Mouse (Mus musculus) CH12.LX (cell line): ENCODE measurements around the gene Zfp616. TPM values are rescaled to one million over a fixed set of nuclear protein-coding genes. Genes with fewer than 3 reads are reported as not detected.

ENCODE experiments used
- DNase-seq: peaks from one replicate; pipeline ENCODE4 v3.0.0-alpha.2; 2013; ENCODE audit errors: extremely low read depth
- H3K27ac ChIP-seq: 2 replicates; pipeline ENCODE4 v1.5.1; 2012; ENCODE audit warnings: low read depth, mild to moderate bottlenecking, control low read depth, moderate library complexity; ENCODE audit not compliant: insufficient read depth
- H3K27me3 ChIP-seq: replicated peaks from 2 replicates; pipeline ENCODE3; 2012; ENCODE audit warnings: inconsistent platforms
- H3K36me3 ChIP-seq, 2 experiments: replicated peaks in 1 of 2; 2 replicates each; pipeline versions ENCODE3 to v1.6.1; 2012; ENCODE audit warnings: inconsistent platforms in 1 of 2, low read length in 1 of 2, mild to moderate bottlenecking in 1 of 2, mixed read lengths in 1 of 2, moderate library complexity in 1 of 2; ENCODE audit not compliant: control insufficient read depth in 1 of 2, insufficient read depth in 1 of 2
- H3K4me1 ChIP-seq, 2 experiments: 2 replicates each; pipeline ENCODE4 v1.6.1; 2012; ENCODE audit warnings: inconsistent platforms in 1 of 2, moderate library complexity in 1 of 2; ENCODE audit not compliant: insufficient read depth in 2 of 2, control insufficient read depth in 1 of 2
- H3K4me2 ChIP-seq: 2 replicates; pipeline ENCODE4 v1.6.1; 2012; ENCODE audit warnings: low read depth, mild to moderate bottlenecking, control low read depth; ENCODE audit not compliant: poor library complexity, insufficient read depth, severe bottlenecking
- H3K4me3 ChIP-seq, 3 experiments: fragments of 150-350 bp in 1 of 3; sonication (generic) in 1 of 3; replicated peaks in 1 of 3; 2 replicates each; pipeline versions ENCODE3 to v1.5.1; 2011 to 2012; ENCODE audit warnings: low read depth in 2 of 3, low read length in 2 of 3, mild to moderate bottlenecking in 2 of 3, moderate library complexity in 2 of 3, control low read depth in 1 of 3, improper control_type of control experiment in 1 of 3, inconsistent platforms in 1 of 3, mixed read lengths in 1 of 3; ENCODE audit not compliant: poor library complexity in 1 of 3
- H3K79me2 ChIP-seq: replicated peaks from 2 replicates; pipeline ENCODE4 v1.6.1; 2012; ENCODE audit warnings: mild to moderate bottlenecking, moderate library complexity; ENCODE audit not compliant: control insufficient read depth, poor library complexity, insufficient read depth, severe bottlenecking; ENCODE audit errors: extremely low read depth
- H3K9ac ChIP-seq: 2 replicates; pipeline ENCODE4 v1.6.1; 2012; ENCODE audit warnings: low read depth, mild to moderate bottlenecking, control low read depth, moderate library complexity; ENCODE audit not compliant: insufficient read depth
- H3K9me3 ChIP-seq: replicated peaks from 2 replicates; pipeline ENCODE3; 2012; ENCODE audit warnings: low read length, inconsistent platforms, mixed read lengths
- CHD1 ChIP-seq: IDR thresholded peaks from 2 replicates; pipeline ENCODE4 v1.6.1; 2012; ENCODE audit warnings: low read depth, low read length, improper control_type of control experiment, inconsistent platforms
- CTCF ChIP-seq, 2 experiments: IDR thresholded peaks in 1 of 2; conservative IDR thresholded peaks in 1 of 2; 2 replicates each; pipeline ENCODE4 v1.5.1; 2011 to 2012; ENCODE audit warnings: low read depth in 2 of 2, low read length in 2 of 2, improper control_type of control experiment in 1 of 2, inconsistent platforms in 1 of 2, mild to moderate bottlenecking in 1 of 2, moderate library complexity in 1 of 2
- E2F4 ChIP-seq: IDR thresholded peaks from 2 replicates; pipeline ENCODE4 v1.6.1; 2011; ENCODE audit warnings: low read depth, low read length, improper control_type of control experiment; ENCODE audit not compliant: insufficient replicate concordance
- GABPA ChIP-seq: IDR thresholded peaks from 2 replicates; pipeline ENCODE4 v1.6.1; 2012; ENCODE audit warnings: low read depth, low read length, improper control_type of control experiment, inconsistent platforms; ENCODE audit not compliant: insufficient replicate concordance
- HCFC1 ChIP-seq: IDR thresholded peaks from 2 replicates; pipeline ENCODE4 v1.6.1; 2012; ENCODE audit warnings: low read depth, mild to moderate bottlenecking, inconsistent platforms, low read length, improper control_type of control experiment
- JUN ChIP-seq: IDR thresholded peaks from 2 replicates; pipeline ENCODE4 v1.6.1; 2011; ENCODE audit warnings: low read depth, mild to moderate bottlenecking, low read length, improper control_type of control experiment, moderate library complexity; ENCODE audit not compliant: insufficient read depth
- JUND ChIP-seq: conservative IDR thresholded peaks from 2 replicates; pipeline ENCODE4 v1.6.1; 2011; ENCODE audit warnings: low read depth, low read length, improper control_type of control experiment
- MAZ ChIP-seq: IDR thresholded peaks from 2 replicates; pipeline ENCODE4 v1.6.1; 2012; ENCODE audit warnings: low read depth, mild to moderate bottlenecking, inconsistent platforms, low read length, improper control_type of control experiment, moderate library complexity
- MXI1 ChIP-seq: IDR thresholded peaks from 2 replicates; pipeline ENCODE4 v1.6.1; 2011; ENCODE audit warnings: mild to moderate bottlenecking, low read depth, low read length, improper control_type of control experiment
- NRF1 ChIP-seq: IDR thresholded peaks from 2 replicates; pipeline ENCODE4 v1.6.1; 2014; ENCODE audit warnings: low read depth, mild to moderate bottlenecking, inconsistent platforms, low read length, improper control_type of control experiment, moderate library complexity
- PAX5 ChIP-seq: IDR thresholded peaks from 2 replicates; pipeline ENCODE4 v1.6.1; 2012; ENCODE audit warnings: low read length, inconsistent platforms, mixed read lengths
- RAD21 ChIP-seq: IDR thresholded peaks from 2 replicates; pipeline ENCODE4 v1.6.1; 2011; ENCODE audit warnings: low read depth, mild to moderate bottlenecking, low read length, improper control_type of control experiment, moderate library complexity
- SIN3A ChIP-seq: IDR thresholded peaks from 2 replicates; pipeline ENCODE4 v1.6.1; 2012; ENCODE audit warnings: low read length, improper control_type of control experiment, inconsistent platforms
- SMC3 ChIP-seq: IDR thresholded peaks from 2 replicates; pipeline ENCODE4 v1.6.1; 2011; ENCODE audit warnings: low read depth, low read length, improper control_type of control experiment
- TBP ChIP-seq: conservative IDR thresholded peaks from 2 replicates; pipeline ENCODE4 v1.6.1; 2011; ENCODE audit warnings: low read depth, low read length, improper control_type of control experiment
- TCF12 ChIP-seq: IDR thresholded peaks from 2 replicates; pipeline ENCODE4 v1.6.1; 2014; ENCODE audit warnings: low read depth, mild to moderate bottlenecking, inconsistent platforms, low read length, improper control_type of control experiment
- USF2 ChIP-seq: conservative IDR thresholded peaks from 2 replicates; pipeline ENCODE4 v1.6.1; 2011; ENCODE audit warnings: low read depth, low read length, improper control_type of control experiment
- ZC3H11A ChIP-seq: IDR thresholded peaks from 2 replicates; pipeline ENCODE4 v1.6.1; 2012; ENCODE audit warnings: low read depth, mild to moderate bottlenecking, inconsistent platforms, low read length, improper control_type of control experiment
- dilution Hi-C: fragments of 300-500 bp; cut with MboI; formaldehyde crosslinking; loops from 2 replicates; pipeline ENCODE4 v1.14.3; 2020; ENCODE audit warnings: low sequenced_read_pairs; ENCODE audit not compliant: extremely low pct_unique_long_range_greater_than_20kb, extremely low pct_ligation_motif_present
- in situ Hi-C: fragments of 300-500 bp; cut with MboI; formaldehyde crosslinking; loops from 3 replicates; pipeline ENCODE4 v1.14.3; 2019; ENCODE audit warnings: low sequenced_read_pairs, low pct_ligation_motif_present, low pct_unique_long_range_greater_than_20kb, mixed read lengths
- polyA plus RNA-seq: library from polyadenylated mRNA; unstranded; fragments of >175 nt; gene quantifications from 2 replicates; pipeline ENCODE4 v1.2.1, GENCODE M21; 2012; ENCODE audit warnings: low read depth; ENCODE audit not compliant: insufficient read length
- total RNA-seq, 2 experiments: library from RNA; depleted of rRNA; stranded (reverse); fragments of 300-350 nt in 1 of 2; fragments of >200 nt in 1 of 2; gene quantifications; 2 replicates each; pipeline ENCODE4 v1.2.3; 2012 to 2014

Gene Zfp616
- total RNA-seq (2012; rRNA removed) (not detected in 2 replicates), total RNA-seq (2014; rRNA removed) (not detected in 2 replicates), polyA plus RNA-seq (not detected in 2 replicates)

DNA sequence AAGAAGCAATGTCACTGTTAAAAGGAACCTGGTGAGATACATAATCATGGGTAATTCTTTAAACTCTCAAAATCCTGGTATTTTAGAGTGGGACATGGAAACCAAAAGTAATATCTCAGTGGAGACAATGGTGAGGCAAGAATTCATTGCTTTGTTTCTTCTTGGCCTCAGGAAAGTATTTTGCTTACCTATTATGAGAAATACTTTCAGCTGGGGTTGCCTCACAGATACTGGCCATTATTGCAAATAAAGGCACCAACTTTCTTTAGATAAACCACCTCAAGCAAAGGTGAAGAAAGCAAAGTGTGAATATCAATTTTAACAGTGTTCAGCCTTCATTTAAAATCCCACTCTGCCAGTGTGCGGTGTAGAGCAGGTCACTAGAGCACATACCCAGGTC lies at the start of gene Zfp616:
Gene Zfp616, plus strand, starts transcription at position 301 of the 400 bp plus-strand sequence.
- H3K79me2 ChIP-seq = no peaks in the 10 kb centered on the region
- H3K9ac ChIP-seq = no peak within 1 kb of the TSS
- in situ Hi-C loops = no loop called here
- no peak within 1 kb of the TSS for H3K4me3 ChIP-seq
- H3K4me2 ChIP-seq = no peak within 1 kb of the TSS
- peaks cover 57% of the 10 kb centered on the region for H3K27me3 ChIP-seq
- H3K9me3 ChIP-seq = peaks cover 3% of the 10 kb centered on the region
- no peak within 1 kb of the TSS for H3K27ac ChIP-seq
- no peak for DNase-seq
- TF ChIP-seq SIN3A (no peak), NRF1 (no peak), TBP (no peak), JUN (no peak), RAD21 (no peak), SMC3 (no peak), USF2 (no peak), CTCF (conservative IDR thresholded peaks at IDR 0.05 in 1 of 2, IDR thresholded peaks at IDR 0.05 in 1 of 2; ENCODE audit: low read depth in 2 of 2, low read length in 2 of 2) (no peak), MAZ (no peak), CHD1 (no peak), JUND (no peak), E2F4 (no peak), GABPA (no peak), TCF12 (no peak)
- H3K36me3 ChIP-seq = no peaks in the 10 kb centered on the region
- dilution Hi-C loops = no loop called here
- no peaks in the 10 kb centered on the region for H3K4me1 ChIP-seq

DNA sequence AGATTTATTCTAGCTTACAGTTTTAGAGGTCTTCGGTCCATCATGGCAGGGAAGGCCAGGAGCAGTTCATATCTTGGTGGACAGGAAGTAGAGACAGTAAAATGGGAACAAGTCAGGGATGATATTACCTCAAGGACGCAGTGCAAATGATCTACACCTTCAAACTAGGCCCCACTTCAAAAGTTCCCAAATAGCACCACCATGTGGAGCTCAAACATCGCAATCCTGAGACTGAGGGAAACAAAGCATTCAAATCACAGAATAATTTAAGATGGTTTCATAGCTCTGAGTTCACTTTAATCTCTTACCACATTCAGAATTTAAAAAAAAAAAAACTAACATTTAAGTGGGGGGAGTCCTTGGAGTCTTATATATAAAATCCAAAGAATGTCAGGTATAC lies 18.4 kb upstream of the Zfp616 start:
- Histone ChIP-seq H3K79me2 (no peaks in the 10 kb centered on the region), H3K27ac (no peak overlapping the region), H3K4me2 (no peak overlapping the region), H3K9me3 (no peaks in the 10 kb centered on the region), H3K27me3 (peaks cover 75% of the 10 kb centered on the region), H3K4me3 (no peak overlapping the region), H3K9ac (no peak overlapping the region), H3K4me1 (no peaks in the 10 kb centered on the region), H3K36me3 (no peaks in the 10 kb centered on the region)
- dilution Hi-C loops (no loop called here), in situ Hi-C loops (loop anchor here (10.0 kb wide), 1 partner anchor 323 kb away; no protein-coding TSS in a partner anchor)
- DNase-seq = peak; percentile 3
- no peak for TF ChIP-seq HCFC1
- no peak for TF ChIP-seq PAX5
- peak in 1 of 2 experiments; percentile 70; a peak in 2 of 4 replicates for TF ChIP-seq CTCF (conservative IDR thresholded peaks at IDR 0.05 in 1 of 2, IDR thresholded peaks at IDR 0.05 in 1 of 2; ENCODE audit: low read depth in 2 of 2, low read length in 2 of 2)
- no peak for TF ChIP-seq MXI1
- 0 out of 2 replicates have a peak, but pooled peaks have one; percentile 6 for TF ChIP-seq ZC3H11A
- peak; percentile 75 for TF ChIP-seq RAD21
- TF ChIP-seq SIN3A = no peak
- no peak for TF ChIP-seq CHD1
- TF ChIP-seq SMC3 = peak; percentile 63
